Mouse (Mus musculus) ovary, postnatal 36 days (tissue): ENCODE data around the gene Trim17.

ENCODE experiments used
- DNase-seq: peaks from one replicate; pipeline ENCODE4 v3.0.0; 2022; ENCODE audit warnings: low spot score, mixed read lengths

The Trim17 gene

DNA sequence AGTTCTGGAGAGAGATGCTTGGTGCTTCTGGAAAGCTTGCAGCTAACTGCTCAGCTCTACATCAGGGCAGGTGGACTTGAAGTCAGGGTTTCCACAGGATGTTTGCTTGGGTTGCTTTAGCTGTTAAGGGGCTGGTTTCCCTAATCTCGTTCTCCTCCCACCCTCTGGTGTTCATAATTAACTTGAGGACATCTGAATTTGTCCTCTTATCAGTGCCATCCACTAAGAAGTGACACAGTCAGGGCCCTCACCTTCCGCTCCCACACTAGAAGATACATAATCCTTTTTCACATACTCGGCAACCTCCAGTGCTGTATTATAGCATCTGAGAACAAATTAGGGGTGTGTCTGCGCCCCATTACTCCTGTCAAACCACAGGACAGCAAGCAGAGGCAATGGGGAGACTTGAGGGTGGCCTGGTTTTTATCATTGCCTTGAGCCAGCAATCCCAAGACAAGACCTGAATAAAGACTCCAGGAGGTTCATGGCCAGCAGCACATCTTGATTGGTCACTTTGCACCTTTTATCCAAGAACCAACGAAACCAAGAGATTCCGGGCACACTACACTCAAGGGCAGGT lies 38.7 kb downstream of the Trim17 start:
- DNase-seq, result no peak

GRCm38 (mm10) chr11:58994337-58994826 lies 39.9 kb downstream of the Trim17 start:
- DNase-seq, result peak; percentile 41

DNA sequence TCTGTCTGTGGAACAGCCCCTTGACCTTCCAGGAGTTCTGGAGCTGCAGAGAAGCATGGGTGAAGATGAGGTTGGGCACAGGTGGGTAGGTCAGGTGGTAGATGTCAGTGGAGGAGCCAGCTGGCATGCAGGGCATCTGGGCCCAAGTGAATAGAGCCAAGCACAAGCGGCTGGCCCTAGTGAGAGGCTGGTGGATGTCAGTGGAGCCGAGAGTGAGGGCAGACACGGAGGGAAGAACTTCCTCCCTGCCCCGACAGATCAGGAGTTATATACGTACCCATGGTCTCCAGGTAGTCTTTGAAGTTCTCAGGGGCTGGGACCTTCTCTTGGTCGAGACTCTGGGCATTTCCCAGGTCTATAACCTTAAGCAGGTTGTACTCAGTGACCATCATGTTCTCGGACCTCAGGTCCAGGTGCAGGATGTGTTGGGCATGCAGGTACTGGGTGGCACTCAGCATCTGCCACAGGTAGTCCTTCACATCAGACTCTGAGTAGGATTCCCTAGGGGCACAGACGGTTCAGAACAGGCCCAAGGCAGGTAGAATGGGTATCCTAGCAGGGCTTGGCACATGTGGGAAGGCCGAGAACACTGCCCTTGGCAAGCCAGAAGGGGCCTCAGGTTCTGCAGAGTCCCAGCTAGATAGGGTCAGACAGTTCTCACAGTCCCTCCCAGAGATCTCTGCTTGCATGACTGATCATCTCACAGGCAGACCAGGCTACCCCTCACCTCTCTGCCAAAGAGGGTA lies 40.7 kb downstream of the Trim17 start:
- DNase-seq, result no peak

DNA sequence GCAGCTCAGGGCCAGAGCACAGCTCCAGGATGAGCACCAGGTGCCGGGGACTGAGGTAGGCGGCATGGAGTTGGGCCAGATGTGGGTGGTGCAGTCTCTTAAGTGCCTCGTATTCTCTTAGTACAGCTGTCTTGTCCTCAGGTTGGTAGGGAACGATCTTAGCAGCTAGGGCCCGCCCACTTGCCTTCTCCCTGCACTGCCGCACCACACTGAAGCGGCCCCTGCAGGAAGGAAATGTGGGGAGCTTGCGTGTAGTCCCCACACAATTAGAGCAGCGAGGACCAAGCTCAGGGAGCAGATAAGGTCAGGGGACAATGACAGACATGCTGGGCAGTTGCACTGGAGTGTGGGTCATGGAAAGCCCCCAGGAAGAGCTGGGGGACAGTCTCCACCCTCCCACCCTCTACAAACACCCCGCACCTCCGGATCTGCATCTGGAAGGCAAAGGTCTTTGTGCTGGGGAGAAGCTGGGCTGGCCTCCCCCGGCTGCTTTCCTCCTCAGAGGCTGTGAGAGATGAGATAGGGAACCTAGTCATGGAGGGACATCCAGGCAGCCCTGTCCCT lies 41.4 kb downstream of the Trim17 start:
- no peak for DNase-seq

DNA sequence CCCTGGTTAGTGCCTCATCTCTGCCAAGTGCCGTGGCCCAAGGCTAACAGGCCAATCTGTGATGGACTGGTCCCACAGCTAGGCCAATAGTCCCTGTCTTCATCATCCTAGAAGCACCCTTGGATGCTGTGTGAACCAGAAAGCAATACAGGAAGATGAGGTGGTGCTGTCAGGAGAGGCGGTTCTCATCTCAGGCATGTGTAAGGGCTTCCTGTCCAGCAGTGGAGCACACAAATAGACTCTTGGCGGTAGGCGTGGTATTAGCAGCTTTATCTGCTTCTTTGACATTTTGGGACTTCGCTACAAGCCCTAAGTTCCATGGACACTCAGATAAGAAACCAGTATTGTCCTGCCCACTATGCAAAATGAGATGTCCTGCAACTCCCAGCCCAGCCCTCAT lies 43.1 kb downstream of the Trim17 start:
- no peak for DNase-seq

DNA sequence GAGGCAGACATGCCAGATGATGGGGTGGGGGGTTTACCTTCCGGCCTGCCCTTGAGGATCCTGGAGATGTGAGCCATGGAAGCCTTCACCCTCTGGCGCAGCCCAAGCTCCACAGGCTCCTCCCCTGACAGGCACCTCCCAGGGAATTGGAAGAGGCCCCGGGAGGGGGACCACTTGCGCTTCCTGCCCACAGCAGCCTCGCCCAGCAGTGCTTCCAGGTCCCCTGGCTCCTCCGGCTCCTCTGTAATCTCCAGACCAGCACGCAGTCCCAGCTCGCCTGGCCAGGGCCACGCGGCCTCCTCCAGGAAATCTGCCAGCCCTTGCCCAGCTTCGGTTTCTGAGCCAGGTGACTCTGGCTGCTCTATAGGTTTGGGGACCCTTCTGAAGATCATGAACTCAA lies 44.7 kb downstream of the Trim17 start:
- DNase-seq, result no peak

GRCm38 (mm10) chr11:58999830-59000229 lies 45.3 kb downstream of the Trim17 start:
- no peak for DNase-seq

DNA sequence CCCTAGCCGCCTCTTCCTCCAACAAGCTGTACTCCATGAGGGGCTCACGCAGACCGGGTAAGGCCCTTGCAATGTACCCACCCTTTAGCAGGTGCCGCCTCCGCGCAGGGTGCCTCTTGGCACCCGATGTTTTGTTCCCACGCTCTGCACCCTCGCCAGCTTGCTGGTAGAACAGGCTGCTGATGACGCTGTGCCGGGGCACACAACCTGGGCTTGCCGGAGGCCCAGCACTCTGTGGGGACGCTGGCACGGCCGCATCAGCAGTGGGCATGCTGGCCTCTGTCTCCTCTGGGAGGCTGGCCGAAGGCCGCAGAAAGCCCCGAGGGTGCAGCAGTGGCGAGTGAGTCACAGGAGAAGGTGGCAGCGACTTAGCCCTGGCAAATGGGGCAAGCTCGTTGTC lies 46.1 kb downstream of the Trim17 start:
- DNase-seq, result no peak

DNA sequence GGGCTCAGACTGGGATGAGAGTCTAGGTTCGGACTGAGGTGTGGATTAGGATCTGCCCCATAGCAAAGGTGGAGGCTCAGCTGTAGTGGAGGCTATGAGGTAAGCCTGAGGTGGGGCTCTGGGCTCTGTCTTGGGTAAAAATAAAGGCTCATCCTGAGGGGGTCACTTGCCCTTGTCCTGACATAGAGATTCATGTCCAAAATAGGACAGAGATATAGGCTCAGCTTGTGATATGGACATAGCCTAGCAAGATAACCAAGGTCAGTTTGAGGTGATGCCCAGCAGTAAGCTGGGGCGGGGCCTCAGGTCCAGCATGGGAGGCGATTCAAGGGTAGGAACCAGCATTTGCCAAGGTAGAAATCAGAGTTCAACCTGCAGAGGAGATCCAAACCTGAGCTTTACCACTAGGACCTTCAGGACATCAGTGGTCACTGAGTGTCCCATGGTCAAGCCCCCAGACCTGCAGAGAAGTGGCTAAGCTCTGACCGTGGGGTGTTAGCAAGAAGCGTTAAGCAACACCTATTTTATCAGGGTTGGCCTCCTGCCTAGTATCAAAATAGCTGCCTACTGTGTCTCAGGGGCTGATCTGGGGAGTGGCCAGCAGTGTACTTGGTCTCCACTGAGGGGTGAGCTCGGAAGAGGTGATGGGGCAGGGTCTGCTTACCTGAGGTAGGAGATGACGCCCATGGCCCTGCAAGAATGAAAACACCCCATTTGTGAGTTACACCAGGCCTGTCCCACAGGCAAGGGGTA lies 48.0 kb downstream of the Trim17 start:
- DNase-seq, result no peak

- peak; percentile 50 for DNase-seq
Measured at GRCm38 (mm10) chr11:59015052-59015451, 60.6 kb downstream of the Trim17 start.
